Mouse (Mus musculus) heart, postnatal 0 days (tissue): ENCODE measurements at regions not wholly inside any gene's neighbourhood (a gene's known extent, or its start where the extent isn't known, plus 50 kb on each side); places are given as distances from the start of the nearest gene placed in this dataset.

Source experiments
- ATAC-seq: fragments of 200-750 bp; cut with Nextera tagmentation; 2 replicates; pipeline ENCODE4 v1.8.0; 2017; ENCODE audit warnings: low read depth, moderate number of reproducible peaks, moderate library complexity; ENCODE audit not compliant: insufficient read depth
- DNase-seq: peaks from one replicate; pipeline ENCODE4 v3.0.0-alpha.2; 2016; ENCODE audit warnings: low spot score
- H3K27ac ChIP-seq: fragments of 300-500 bp; sonication (generic); 2 replicates; pipeline ENCODE4 v1.5.1; 2014; ENCODE audit warnings: low read depth, mild to moderate bottlenecking
- H3K27me3 ChIP-seq: fragments of 300-500 bp; sonication (generic); 2 replicates; pipeline ENCODE4 v1.6.1; 2014; ENCODE audit warnings: low read length, mixed read lengths; ENCODE audit not compliant: control insufficient read depth, insufficient read depth
- H3K36me3 ChIP-seq: fragments of 300-500 bp; sonication (generic); replicated peaks from 2 replicates; pipeline ENCODE4 v1.6.1; 2014; ENCODE audit warnings: low read length, mixed read lengths; ENCODE audit not compliant: control insufficient read depth, insufficient read depth
- H3K4me1 ChIP-seq: fragments of 300-500 bp; sonication (generic); 2 replicates; pipeline ENCODE4 v1.6.1; 2014; ENCODE audit warnings: antibody characterized with exemption; ENCODE audit not compliant: control insufficient read depth, insufficient read depth
- H3K4me2 ChIP-seq: fragments of 300-500 bp; sonication (generic); 2 replicates; pipeline ENCODE4 v1.6.1; 2014; ENCODE audit warnings: low read depth, mild to moderate bottlenecking, low read length, moderate library complexity
- H3K4me3 ChIP-seq: fragments of 300-500 bp; sonication (generic); 2 replicates; pipeline ENCODE4 v1.5.1; 2014; ENCODE audit warnings: low read depth, low read length
- H3K9ac ChIP-seq: fragments of 300-500 bp; sonication (generic); replicated peaks from 2 replicates; pipeline ENCODE4 v1.6.1; 2014; ENCODE audit warnings: low read depth, low read length, mixed read lengths
- H3K9me3 ChIP-seq: fragments of 300-500 bp; sonication (generic); replicated peaks from 2 replicates; pipeline ENCODE4 v1.6.1; 2016; ENCODE audit warnings: low read length; ENCODE audit not compliant: control insufficient read depth
- CTCF ChIP-seq: IDR thresholded peaks from 2 replicates; pipeline ENCODE4 v1.5.1; 2016; ENCODE audit warnings: antibody characterized with exemption, control low read depth, low read depth
- EP300 ChIP-seq: IDR thresholded peaks from 2 replicates; pipeline ENCODE4 v1.6.1; 2016; ENCODE audit warnings: antibody characterized with exemption, low read depth
- WGBS: fragments of 180-500 bp; shearing (Covaris S2); extraction: QIAGEN DNeasy Blood & Tissue Kit; methylation state at CpG from one replicate; pipeline ENCODE4 v1.1.7; 2014; 5-methylcytosine and 5-hydroxymethylcytosine counted together

- Histone ChIP-seq H3K36me3 (no peaks in the 10 kb centered on the region), H3K4me3 (no peak overlapping the region), H3K9ac (no peak overlapping the region), H3K27ac (no peak overlapping the region), H3K9me3 (no peaks in the 10 kb centered on the region), H3K27me3 (no peaks in the 10 kb centered on the region), H3K4me1 (no peaks in the 10 kb centered on the region), H3K4me2 (no peak overlapping the region)
- no peak for ATAC-seq
- 49% methylated on average over 3 of the region's 3 CpGs for WGBS
- no peak for DNase-seq
- no peak for TF ChIP-seq CTCF
- TF ChIP-seq EP300: no peak
Measured at GRCm38 (mm10) chr2:159056960-159057359, 262.4 kb downstream of the Dhx35 start.

- Histone ChIP-seq H3K9ac (no peak overlapping the region), H3K4me1 (no peaks in the 10 kb centered on the region), H3K4me3 (no peak overlapping the region), H3K27ac (no peak overlapping the region), H3K4me2 (no peak overlapping the region), H3K27me3 (no peaks in the 10 kb centered on the region), H3K36me3 (no peaks in the 10 kb centered on the region), H3K9me3 (no peaks in the 10 kb centered on the region)
- DNase-seq (no peak), ATAC-seq (no peak)
- WGBS: 42% methylated on average over 5 of the region's 5 CpGs
- TF ChIP-seq CTCF: no peak
- TF ChIP-seq EP300: no peak
Measured at GRCm38 (mm10) chr2:159057506-159057905, 262.9 kb downstream of the Dhx35 start.

DNA sequence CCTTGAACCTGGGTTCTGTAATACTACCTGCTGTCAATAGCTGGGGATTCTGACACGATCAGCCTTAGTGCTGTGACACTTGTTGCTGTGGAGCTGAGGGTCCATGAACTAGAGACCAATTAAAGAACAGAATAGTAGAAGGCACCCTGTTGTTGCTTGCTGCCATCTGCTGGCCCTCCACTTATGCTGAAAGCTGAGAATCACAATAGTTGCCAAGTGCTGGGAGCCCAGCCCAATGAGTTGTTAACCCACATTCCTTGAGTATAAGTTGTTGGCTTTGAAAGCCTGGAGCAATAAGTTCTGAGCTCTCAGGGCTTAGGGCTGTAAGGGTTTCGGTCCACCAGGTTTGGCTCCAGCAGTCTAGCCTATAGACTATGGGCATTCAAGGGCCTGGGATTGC is 267.7 kb downstream of the Dhx35 start:
- DNase-seq (no peak), ATAC-seq (no peak)
- Histone ChIP-seq H3K4me3 (no peak overlapping the region), H3K9me3 (no peaks in the 10 kb centered on the region), H3K4me2 (no peak overlapping the region), H3K4me1 (no peaks in the 10 kb centered on the region), H3K9ac (no peak overlapping the region), H3K27me3 (no peaks in the 10 kb centered on the region), H3K36me3 (no peaks in the 10 kb centered on the region), H3K27ac (no peak overlapping the region)
- TF ChIP-seq CTCF: peak; percentile 23; the same call in 1 of the 2 replicates
- no peak for TF ChIP-seq EP300
- WGBS: 75% methylated on average over 2 of the region's 2 CpGs

DNA sequence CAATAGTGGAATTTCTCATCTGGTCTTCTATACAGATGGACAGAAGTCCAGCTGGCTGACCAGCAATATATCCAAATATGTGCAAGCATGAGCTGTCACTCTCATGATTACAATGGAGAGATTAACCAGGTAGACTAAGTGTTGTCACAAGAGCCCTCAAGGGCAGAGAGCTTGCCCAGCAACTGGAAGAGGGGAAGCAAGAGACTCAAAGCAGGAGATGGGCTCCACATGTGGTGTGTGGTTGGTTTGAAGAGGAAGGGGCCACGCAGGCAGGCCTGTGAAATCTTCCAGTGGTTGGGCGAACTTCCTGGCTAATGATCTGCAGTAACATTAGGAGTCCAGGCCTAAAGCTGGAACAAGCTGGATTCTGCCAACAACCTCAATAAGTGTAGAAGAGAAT is 268.1 kb downstream of the Dhx35 start:
- H3K4me3 ChIP-seq: no peak overlapping the region
- H3K4me2 ChIP-seq: no peak overlapping the region
- no peaks in the 10 kb centered on the region for H3K36me3 ChIP-seq
- no peaks in the 10 kb centered on the region for H3K27me3 ChIP-seq
- no peak overlapping the region for H3K9ac ChIP-seq
- no peak for DNase-seq
- no peaks in the 10 kb centered on the region for H3K4me1 ChIP-seq
- H3K9me3 ChIP-seq: no peaks in the 10 kb centered on the region
- H3K27ac ChIP-seq: no peak overlapping the region
- 58% methylated on average over 2 of the region's 2 CpGs for WGBS
- ATAC-seq: no peak
- TF ChIP-seq CTCF (no peak), EP300 (no peak)

DNA sequence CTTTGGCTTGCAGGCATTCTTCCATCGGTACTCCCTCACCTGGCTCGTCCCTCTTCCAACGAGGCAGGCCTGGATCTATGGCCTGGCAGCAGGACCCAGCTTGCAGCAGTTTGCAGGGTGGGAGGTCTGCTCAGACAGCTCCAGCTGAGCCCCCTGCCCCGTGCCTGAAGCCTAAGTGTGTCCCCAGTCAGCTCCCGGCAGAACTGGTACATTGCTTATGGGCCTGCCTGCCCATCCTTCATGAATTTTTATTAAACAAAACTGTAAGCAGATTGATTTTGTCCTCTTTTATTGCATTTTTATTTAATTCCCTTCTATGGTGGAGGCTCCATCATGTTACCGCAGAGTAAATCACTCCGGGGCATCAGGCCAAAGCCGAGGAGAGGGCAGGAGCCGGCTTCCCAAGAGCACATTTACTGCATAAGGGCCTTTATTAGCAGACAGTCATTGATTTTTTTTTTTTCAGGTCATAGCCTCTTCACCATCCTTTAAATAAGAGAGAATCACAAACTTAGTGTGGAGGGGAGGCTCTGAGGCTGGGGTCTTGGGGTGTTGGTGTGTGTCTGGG is 269.9 kb downstream of the Dhx35 start:
- H3K9me3 ChIP-seq: no peaks in the 10 kb centered on the region
- H3K27ac ChIP-seq: no peak overlapping the region
- no peak overlapping the region for H3K4me2 ChIP-seq
- DNase-seq: no peak
- H3K4me3 ChIP-seq: no peak overlapping the region
- H3K9ac ChIP-seq: no peak overlapping the region
- no peak for ATAC-seq
- H3K27me3 ChIP-seq: no peaks in the 10 kb centered on the region
- no peaks in the 10 kb centered on the region for H3K36me3 ChIP-seq
- WGBS: 79% methylated on average over 9 of the region's 9 CpGs
- H3K4me1 ChIP-seq: no peaks in the 10 kb centered on the region
- TF ChIP-seq CTCF: no peak
- TF ChIP-seq EP300: no peak

GRCm38 (mm10) chr2:159067506-159067905 is 272.9 kb downstream of the Dhx35 start:
- Histone ChIP-seq H3K4me3 (no peak overlapping the region), H3K9me3 (no peaks in the 10 kb centered on the region), H3K4me1 (no peaks in the 10 kb centered on the region), H3K27me3 (no peaks in the 10 kb centered on the region), H3K9ac (no peak overlapping the region), H3K4me2 (no peak overlapping the region), H3K27ac (no peak overlapping the region), H3K36me3 (no peaks in the 10 kb centered on the region)
- no peak for DNase-seq
- TF ChIP-seq CTCF (no peak), EP300 (no peak)
- ATAC-seq: 0 out of 2 replicates have a peak, but pooled peaks have one; percentile 24
- WGBS: 61% methylated on average over 7 of the region's 7 CpGs
